Comparison of ENCODE assay signal across 8 mouse cellular contexts in the genomic region with DNA sequence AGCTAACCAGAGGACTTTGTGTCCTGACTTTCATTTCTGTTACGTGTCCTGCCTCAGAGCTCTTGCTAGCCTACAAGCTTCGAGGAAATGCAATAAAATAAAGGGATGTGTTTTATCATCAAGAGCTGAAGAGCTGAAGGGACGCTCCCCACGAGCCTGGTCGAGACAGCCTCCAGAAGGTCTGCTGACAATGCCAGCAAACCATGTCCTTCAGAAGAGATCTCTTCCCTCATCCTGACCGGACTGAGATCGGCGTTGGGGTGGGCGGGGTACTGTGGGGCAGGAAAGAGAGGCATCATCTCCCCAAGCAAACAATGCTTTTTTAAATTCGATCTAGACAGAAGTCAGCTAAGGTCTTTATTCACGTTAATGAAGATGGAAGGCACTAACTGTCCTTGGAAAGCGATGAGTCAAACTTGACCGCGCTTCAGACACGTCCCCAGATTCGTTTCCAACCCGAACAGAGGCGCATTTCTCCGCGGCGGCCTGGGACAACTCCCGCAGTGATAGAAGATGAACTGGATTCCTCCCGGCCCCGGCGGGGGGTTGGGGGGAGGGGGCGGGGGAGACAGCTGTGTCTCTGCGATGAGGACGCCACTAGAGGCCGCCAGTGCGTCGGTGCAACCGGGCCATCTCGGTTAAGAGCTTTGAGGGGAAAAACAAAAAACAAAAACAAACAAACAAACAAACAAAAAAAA. TPM values are rescaled to one million over a fixed set of nuclear protein-coding genes. Genes with fewer than 3 reads are reported as not detected.
DNase-seq lines count a peak whose midpoint lies in the region; ATAC-seq and TF ChIP-seq lines count a peak whose summit lies in the region.

No protein-coding gene starts in this region.

- peak; percentile 35 for ATAC-seq in hindbrain, embryonic 15.5 days (ENCODE audit: low FRiP score, low read depth)
- ATAC-seq in midbrain, embryonic 14.5 days (ENCODE audit: low FRiP score, low TSS enrichment): no peak
- ATAC-seq in granulocyte monocyte progenitor cell, adult 5-6 weeks (replicated peaks; ENCODE audit: poor library complexity, severe bottlenecking): no peak; the same call in 1 of the 2 replicates

- peaks cover 25% of the 10 kb centered on the region for H3K4me1 ChIP-seq in cerebellum, adult 2 months (ENCODE audit: control insufficient read depth, insufficient read depth, low read length)
- peaks cover 68% of the 10 kb centered on the region for H3K4me1 ChIP-seq in hindbrain, embryonic 15.5 days (replicated peaks)
- H3K4me1 ChIP-seq in midbrain, embryonic 14.5 days (ENCODE audit: control insufficient read depth, insufficient read depth, low read length): peaks cover 36% of the 10 kb centered on the region

- DNase-seq in Muller cell, postnatal 12 days (ENCODE audit: inconsistent ontology term): peak; percentile 85
- DNase-seq in cerebellum, adult 2 months: peak; percentile 87 to 88
- peak; percentile 66 to 74 for DNase-seq in frontal cortex, postnatal 36 days (ENCODE audit: low spot score in 2 of 2)
- peak; percentile 67 to 68 for DNase-seq in left cerebral cortex, postnatal 36 days (ENCODE audit: low spot score in 2 of 2)
- peak; percentile 86 for DNase-seq in midbrain, embryonic 14.5 days
- peak; percentile 44 to 77 for DNase-seq in spleen, postnatal 10 days (ENCODE audit: low spot score in 2 of 2)

- H3K9me3 ChIP-seq in hindbrain, embryonic 15.5 days: no peaks in the 10 kb centered on the region
- H3K9me3 ChIP-seq in midbrain, embryonic 14.5 days (ENCODE audit: control insufficient read depth, low read length): no peaks in the 10 kb centered on the region

- no peak for TF ChIP-seq POLR2A in cerebellum, adult 2 months (IDR thresholded peaks at IDR 0.05; ENCODE audit: borderline replicate concordance, insufficient read depth, low read length)

- under 1% methylated on average over 33 of the region's 33 CpGs for WGBS in cerebellum, adult 2 months
- WGBS in hindbrain, embryonic 15.5 days: under 1% methylated on average over 33 of the region's 33 CpGs
- WGBS in midbrain, embryonic 14.5 days: 0% methylated on average over 33 of the region's 33 CpGs

- peak overlapping the region; percentile 99 for H3K4me2 ChIP-seq in hindbrain, embryonic 15.5 days
- H3K4me2 ChIP-seq in midbrain, embryonic 14.5 days (ENCODE audit: low read length): peak overlapping the region; percentile 80

- peak overlapping the region; percentile 71 for H3K4me3 ChIP-seq in cerebellum, adult 2 months (replicated peaks; ENCODE audit: insufficient read depth, low read depth, low read length)
- peak overlapping the region; percentile 43 for H3K4me3 ChIP-seq in hindbrain, embryonic 15.5 days
- H3K4me3 ChIP-seq in midbrain, embryonic 14.5 days (replicated peaks; ENCODE audit: low read depth, low read length): peak overlapping the region; percentile 39

- peak; percentile 61; the same call in 1 of the 2 replicates for TF ChIP-seq CTCF in cerebellum, adult 2 months (IDR thresholded peaks at IDR 0.05; ENCODE audit: borderline replicate concordance, insufficient read depth, low read depth, low read length)

- peak overlapping the region; percentile 40 for H3K9ac ChIP-seq in hindbrain, embryonic 15.5 days
- H3K9ac ChIP-seq in midbrain, embryonic 14.5 days (replicated peaks; ENCODE audit: low read length): peak overlapping the region; percentile 45; the same call in 1 of the 2 replicates

- peak overlapping the region; percentile 78; the same call in 1 of the 2 replicates for H3K27ac ChIP-seq in cerebellum, adult 2 months (ENCODE audit: insufficient read depth, low read length)
- H3K27ac ChIP-seq in hindbrain, embryonic 15.5 days (replicated peaks): peak overlapping the region; percentile 45; the same call in 1 of the 2 replicates
- H3K27ac ChIP-seq in midbrain, embryonic 14.5 days (replicated peaks; ENCODE audit: low read depth, low read length): no peak overlapping the region

- intact Hi-C loops in left cerebral cortex, postnatal 36 days (cut with DNase I): loop anchor here (1.0 to 10.0 kb wide), 8 partner anchors 642 to 1972 kb away; no protein-coding TSS in a partner anchor

- H3K27me3 ChIP-seq in cerebellum, adult 2 months (ENCODE audit: control insufficient read depth, insufficient read depth, low read length): no peaks in the 10 kb centered on the region
- peaks cover 45% of the 10 kb centered on the region for H3K27me3 ChIP-seq in hindbrain, embryonic 15.5 days
- H3K27me3 ChIP-seq in midbrain, embryonic 14.5 days (ENCODE audit: control insufficient read depth, insufficient read depth, low read length): peaks cover 68% of the 10 kb centered on the region

- no peaks in the 10 kb centered on the region for H3K36me3 ChIP-seq in hindbrain, embryonic 15.5 days
- H3K36me3 ChIP-seq in midbrain, embryonic 14.5 days (ENCODE audit: control insufficient read depth, insufficient read depth, low read length): no peaks in the 10 kb centered on the region

RNA-seq across cellular contexts. Expression of a gene that starts 5.2 kb away (rescaled TPM):
- polyA plus RNA-seq in cerebellum, adult 2 months (2012; rRNA removed): not detected in 2 replicates
- polyA plus RNA-seq in hindbrain, embryonic 15.5 days (2015; fragmentation: Nextera tagmentation; extraction: Ambion mirVana): not detected in 2 replicates
- not detected for total RNA-seq in left cerebral cortex, postnatal 36 days (2021)
- polyA plus RNA-seq in midbrain, embryonic 14.5 days (2014; fragmentation: Nextera tagmentation; extraction: Ambion mirVana): not detected in 2 replicates
- not detected in 2 replicates for total RNA-seq in granulocyte monocyte progenitor cell, adult 5-6 weeks (2014; fragmentation: Nextera tagmentation)
- not detected in 2 replicates for total RNA-seq in granulocyte monocyte progenitor cell, adult 5-6 weeks (2017)

RNA-seq across cellular contexts. Expression of a gene that starts 5.6 kb away (rescaled TPM):
- 30.8 and 41.3 TPM in 2 replicates for polyA plus RNA-seq in cerebellum, adult 2 months (2012; rRNA removed)
- polyA plus RNA-seq in hindbrain, embryonic 15.5 days (2015; fragmentation: Nextera tagmentation; extraction: Ambion mirVana): 0.41 and 0.72 TPM in 2 replicates
- total RNA-seq in left cerebral cortex, postnatal 36 days (2021): 10 to 100 TPM; 26.0 to 30.1 TPM
- 0.26 and 0.39 TPM in 2 replicates for polyA plus RNA-seq in midbrain, embryonic 14.5 days (2014; fragmentation: Nextera tagmentation; extraction: Ambion mirVana)
- total RNA-seq in granulocyte monocyte progenitor cell, adult 5-6 weeks (2014; fragmentation: Nextera tagmentation): 4.4 and 5.7 TPM in 2 replicates
- 1.5 and 2.1 TPM in 2 replicates for total RNA-seq in granulocyte monocyte progenitor cell, adult 5-6 weeks (2017)

RNA-seq across cellular contexts. Expression of a gene that starts 50.8 kb away (rescaled TPM):
- polyA plus RNA-seq in cerebellum, adult 2 months (2012; rRNA removed): not detected in 2 replicates
- polyA plus RNA-seq in hindbrain, embryonic 15.5 days (2015; fragmentation: Nextera tagmentation; extraction: Ambion mirVana): 0.17 TPM in 1 of 2 replicates, not detected in the other
- total RNA-seq in left cerebral cortex, postnatal 36 days (2021): not detected
- polyA plus RNA-seq in midbrain, embryonic 14.5 days (2014; fragmentation: Nextera tagmentation; extraction: Ambion mirVana): not detected in 2 replicates
- total RNA-seq in granulocyte monocyte progenitor cell, adult 5-6 weeks (2014; fragmentation: Nextera tagmentation): not detected in 2 replicates
- total RNA-seq in granulocyte monocyte progenitor cell, adult 5-6 weeks (2017): not detected in 2 replicates

Comparison
In these comparisons a context has a peak if more than half of its experiments do, and no peak if none do; other contexts are left out.
1. RNA of a gene that starts 5.6 kb away (polyA plus RNA-seq): 30.8 to 41.3 TPM in cerebellum, adult 2 months; 0.41 to 0.72 TPM in hindbrain, embryonic 15.5 days and 0.26 to 0.39 TPM in midbrain, embryonic 14.5 days; every median in the first group is over 10 times any median in the second.
2. Peak in every context shown above with its lines, with median percentiles within 50 percentile points of each other: DNase-seq and H3K4me3 ChIP-seq.